Mouse (Mus musculus) intestine, embryonic 14.5 days (tissue): Measurements from ENCODE around the gene Gabbr2. TPM values are rescaled to one million over a fixed set of nuclear protein-coding genes. Genes with fewer than 3 reads are reported as not detected.

Source experiments
- ATAC-seq: fragments of 200-750 bp; cut with Nextera tagmentation; replicated peaks from 2 replicates; pipeline ENCODE4 v1.8.0; 2017; ENCODE audit warnings: low read depth, moderate number of reproducible peaks, moderate TSS enrichment, moderate library complexity; ENCODE audit not compliant: low FRiP score, low TSS enrichment
- DNase-seq: peaks from one replicate; pipeline ENCODE4 v3.0.0-alpha.2; 2018; ENCODE audit warnings: low spot score
- H3K27ac ChIP-seq: fragments of 300-500 bp; sonication (generic); 2 replicates; pipeline ENCODE4 v1.5.1; 2014; ENCODE audit warnings: low read depth, mild to moderate bottlenecking, control low read depth
- H3K27me3 ChIP-seq: fragments of 300-500 bp; sonication (generic); replicated peaks from 2 replicates; pipeline ENCODE4 v1.6.1; 2014; ENCODE audit warnings: low read length, control low read depth; ENCODE audit not compliant: control insufficient read depth, insufficient read depth
- H3K36me3 ChIP-seq: fragments of 300-500 bp; sonication (generic); 2 replicates; pipeline ENCODE4 v1.6.1; 2014; ENCODE audit warnings: low read length, control low read depth; ENCODE audit not compliant: control insufficient read depth, insufficient read depth
- H3K4me1 ChIP-seq: fragments of 300-500 bp; sonication (generic); replicated peaks from 2 replicates; pipeline ENCODE4 v1.6.1; 2014; ENCODE audit warnings: low read length, control low read depth, mixed read lengths; ENCODE audit not compliant: control insufficient read depth, insufficient read depth
- H3K4me2 ChIP-seq: fragments of 300-500 bp; sonication (generic); 2 replicates; pipeline ENCODE4 v1.6.1; 2014; ENCODE audit warnings: low read length
- H3K4me3 ChIP-seq: fragments of 300-500 bp; sonication (generic); 2 replicates; pipeline ENCODE4 v1.5.1; 2014; ENCODE audit warnings: low read depth, low read length, control low read depth, mixed read lengths
- H3K9ac ChIP-seq: fragments of 300-500 bp; sonication (generic); 2 replicates; pipeline ENCODE4 v1.6.1; 2014; ENCODE audit warnings: mild to moderate bottlenecking, low read length
- H3K9me3 ChIP-seq: fragments of 300-500 bp; sonication (generic); 2 replicates; pipeline ENCODE4 v1.6.1; 2016; ENCODE audit warnings: low read length, control low read depth; ENCODE audit not compliant: control insufficient read depth
- WGBS: fragments of 180-500 bp; shearing (Covaris S2); extraction: QIAGEN DNeasy Blood & Tissue Kit; methylation state at CpG from one replicate; pipeline ENCODE4 v1.1.7; 2014; 5-methylcytosine and 5-hydroxymethylcytosine counted together
- polyA plus RNA-seq: library from polyadenylated mRNA; unstranded; fragments of >200 nt; fragmentation: Nextera tagmentation; extraction: Ambion mirVana; gene quantifications from 2 replicates; pipeline ENCODE4 v1.2.1, GENCODE M21; 2014

Gene Gabbr2
- polyA plus RNA-seq, 1 experiment from 2014 or later = 0.16 TPM

DNA sequence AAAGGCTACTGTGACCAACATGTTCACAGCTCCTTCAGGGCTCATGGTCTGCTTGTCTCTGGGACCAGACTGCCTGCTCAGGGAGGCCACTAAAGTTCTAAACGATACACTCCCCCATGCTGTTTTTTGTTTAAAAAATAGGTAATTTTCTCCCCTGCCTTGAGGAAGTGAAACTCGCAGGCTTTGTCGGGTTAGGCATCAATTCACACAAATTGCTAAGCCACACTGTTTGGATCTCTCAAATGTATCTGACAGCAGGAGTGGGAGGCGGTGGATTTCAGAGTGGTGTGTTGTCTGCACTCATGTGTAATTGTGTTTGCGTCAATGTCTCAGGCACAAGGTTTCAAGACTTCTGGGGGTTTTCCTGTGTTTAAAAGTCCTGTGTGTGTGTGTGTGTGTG, 215.7 kb downstream of the Gabbr2 start:
- 72% methylated on average over 5 of the region's 5 CpGs for WGBS

DNA sequence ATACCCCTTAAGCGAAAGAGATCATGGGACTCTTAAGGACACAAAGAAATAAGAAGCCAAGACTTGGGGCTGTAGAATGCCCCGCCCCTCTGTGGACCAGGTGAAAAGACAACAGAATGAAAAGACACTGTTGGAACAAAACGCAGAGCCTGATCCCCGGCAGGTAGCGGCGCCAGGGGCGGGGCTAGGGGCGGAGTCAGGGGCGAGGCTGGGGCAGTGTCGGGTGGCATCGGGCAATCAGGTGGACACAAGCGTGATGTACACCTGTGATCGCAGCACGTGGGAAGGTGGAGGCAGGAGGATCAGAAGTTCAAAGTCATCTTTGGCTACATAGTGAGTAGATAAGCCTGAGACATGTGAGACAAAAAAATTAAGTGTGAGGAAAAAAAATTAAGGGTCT, 217.0 kb downstream of the Gabbr2 start:
- H3K4me3 ChIP-seq = no peak overlapping the region
- H3K9ac ChIP-seq = no peak overlapping the region
- H3K27me3 ChIP-seq = no peaks in the 10 kb centered on the region
- H3K36me3 ChIP-seq = no peaks in the 10 kb centered on the region
- H3K27ac ChIP-seq = no peak overlapping the region
- WGBS = 15% methylated on average over 14 of the region's 14 CpGs
- 0 out of 2 replicates have a peak, but pooled peaks have one; percentile 32 for ATAC-seq
- H3K4me2 ChIP-seq = no peak overlapping the region
- H3K4me1 ChIP-seq = no peaks in the 10 kb centered on the region
- no peaks in the 10 kb centered on the region for H3K9me3 ChIP-seq
- no peak for DNase-seq

More for the DNA sequence above, 215.7 kb downstream of the Gabbr2 start:
- DNase-seq (no peak), ATAC-seq (no peak)
- no peak overlapping the region for H3K27ac ChIP-seq
- H3K4me2 ChIP-seq = no peak overlapping the region
- H3K9me3 ChIP-seq = no peaks in the 10 kb centered on the region
- no peaks in the 10 kb centered on the region for H3K4me1 ChIP-seq
- no peak overlapping the region for H3K4me3 ChIP-seq
- H3K27me3 ChIP-seq = no peaks in the 10 kb centered on the region
- H3K9ac ChIP-seq = no peak overlapping the region
- H3K36me3 ChIP-seq = no peaks in the 10 kb centered on the region

DNA sequence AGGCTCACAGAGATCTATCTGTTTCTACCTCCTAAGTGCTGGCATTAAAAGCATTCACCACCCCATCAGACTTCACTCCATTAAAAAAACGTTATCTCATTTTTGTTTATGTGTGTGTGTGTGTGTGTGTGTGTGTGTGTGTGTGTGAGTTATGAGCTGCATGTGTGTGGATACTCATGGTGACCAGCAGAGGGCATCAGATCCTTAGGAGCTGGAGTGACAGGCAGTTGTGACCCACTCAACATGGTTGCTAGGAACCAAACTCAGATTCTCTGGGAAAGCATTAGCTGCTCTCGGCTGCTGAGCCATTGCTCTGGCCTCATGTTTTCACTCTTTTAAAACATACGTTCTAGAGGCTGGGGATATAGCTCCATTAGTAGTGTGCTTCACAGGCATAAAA, 218.4 kb downstream of the Gabbr2 start:
- no peak overlapping the region for H3K4me3 ChIP-seq
- ATAC-seq (no peak), DNase-seq (no peak)
- H3K27ac ChIP-seq = no peak overlapping the region
- WGBS = 89% methylated on average over 3 of the region's 3 CpGs
- no peaks in the 10 kb centered on the region for H3K9me3 ChIP-seq
- H3K4me1 ChIP-seq = no peaks in the 10 kb centered on the region
- H3K27me3 ChIP-seq = no peaks in the 10 kb centered on the region
- H3K36me3 ChIP-seq = no peaks in the 10 kb centered on the region
- no peak overlapping the region for H3K4me2 ChIP-seq
- no peak overlapping the region for H3K9ac ChIP-seq

DNA sequence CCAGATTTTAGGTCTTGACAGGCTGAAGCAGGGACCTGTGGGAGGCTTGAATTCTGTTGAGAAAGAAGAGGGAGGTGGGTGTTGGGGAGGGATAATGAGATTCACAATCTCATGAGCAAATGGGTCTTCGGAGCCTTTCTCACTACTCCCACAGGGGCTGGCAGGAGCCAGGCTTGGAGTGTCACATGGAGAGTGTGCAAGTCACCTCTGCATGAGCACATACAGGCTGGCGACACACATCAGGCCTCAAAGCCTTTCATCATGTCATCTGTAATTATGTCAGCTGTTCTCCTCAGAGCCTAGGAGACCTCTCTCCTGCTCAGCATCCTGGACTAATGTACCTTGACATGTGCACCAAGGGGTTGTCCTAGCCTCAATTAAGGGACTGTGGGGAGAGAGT, 219.1 kb downstream of the Gabbr2 start:
- Histone ChIP-seq H3K4me2 (no peak overlapping the region), H3K4me3 (no peak overlapping the region), H3K9me3 (no peaks in the 10 kb centered on the region), H3K36me3 (no peaks in the 10 kb centered on the region), H3K9ac (no peak overlapping the region), H3K27ac (no peak overlapping the region), H3K4me1 (no peaks in the 10 kb centered on the region), H3K27me3 (no peaks in the 10 kb centered on the region)
- no peak for DNase-seq
- no peak for ATAC-seq
- 97% methylated on average over 2 of the region's 2 CpGs for WGBS

DNA sequence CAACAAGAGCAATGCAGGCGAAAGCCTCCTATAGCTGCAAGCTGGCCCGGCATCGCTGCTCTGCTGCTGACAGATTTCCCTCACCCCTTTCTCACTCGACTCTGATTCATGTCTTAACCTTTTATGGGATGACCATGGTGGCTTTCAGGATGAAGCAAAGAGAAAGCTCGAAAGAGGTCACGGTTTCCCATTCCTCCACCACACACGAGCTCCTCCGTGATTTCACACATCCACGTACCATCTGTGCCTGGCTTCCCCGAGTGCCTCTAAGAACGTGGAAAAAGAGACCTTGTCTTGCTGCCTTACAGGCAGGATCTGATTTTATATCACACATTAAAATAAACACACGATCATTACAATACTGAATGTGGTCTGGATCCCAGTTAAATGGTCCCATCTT, 220.6 kb downstream of the Gabbr2 start:
- Histone ChIP-seq H3K9ac (no peak overlapping the region), H3K4me3 (no peak overlapping the region), H3K4me2 (no peak overlapping the region), H3K36me3 (no peaks in the 10 kb centered on the region), H3K27me3 (no peaks in the 10 kb centered on the region), H3K27ac (no peak overlapping the region), H3K4me1 (no peaks in the 10 kb centered on the region), H3K9me3 (no peaks in the 10 kb centered on the region)
- WGBS = 87% methylated on average over 12 of the region's 12 CpGs
- no peak for ATAC-seq
- DNase-seq = no peak

DNA sequence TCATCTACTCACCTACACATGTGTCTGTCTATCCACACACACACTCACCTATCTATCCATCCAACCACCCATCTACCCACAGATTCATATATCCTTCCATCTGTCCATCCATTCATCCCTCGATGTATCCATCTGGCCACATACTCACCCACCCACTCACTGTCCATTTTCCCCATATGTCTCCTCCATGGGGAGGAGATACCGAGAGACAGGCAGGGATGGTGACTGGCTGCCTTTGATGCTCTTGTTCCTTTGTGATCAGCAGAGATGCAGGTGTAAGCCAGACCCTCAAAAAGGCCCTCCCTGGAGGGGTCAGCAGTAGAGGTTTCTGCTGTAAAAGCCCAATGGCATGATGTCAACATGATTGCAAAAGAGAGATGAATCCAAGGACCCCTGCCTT, 221.0 kb downstream of the Gabbr2 start:
- Histone ChIP-seq H3K9me3 (no peaks in the 10 kb centered on the region), H3K36me3 (no peaks in the 10 kb centered on the region), H3K27ac (no peak overlapping the region), H3K4me3 (no peak overlapping the region), H3K4me2 (no peak overlapping the region), H3K27me3 (no peaks in the 10 kb centered on the region), H3K9ac (no peak overlapping the region), H3K4me1 (no peaks in the 10 kb centered on the region)
- WGBS = 86% methylated on average over 2 of the region's 2 CpGs
- ATAC-seq (no peak), DNase-seq (no peak)

DNA sequence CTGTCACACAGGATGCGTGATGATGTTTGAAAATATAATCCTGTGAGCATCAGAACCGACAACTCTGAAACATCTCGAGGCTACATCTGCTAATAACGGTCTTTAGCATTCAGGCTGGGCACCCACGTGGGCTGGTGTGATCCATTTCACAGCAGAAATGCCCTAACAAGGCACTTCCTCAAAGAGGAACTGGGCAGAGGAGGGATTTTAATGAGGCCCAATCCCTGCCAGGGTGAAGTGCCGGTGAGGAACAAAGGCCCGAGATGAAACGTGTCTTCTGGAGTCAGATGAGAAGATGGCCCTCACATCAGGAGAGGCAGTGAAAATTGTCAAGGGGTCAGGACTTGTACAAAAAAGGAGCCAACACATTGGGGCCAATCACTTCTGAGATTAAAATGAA, 221.6 kb downstream of the Gabbr2 start:
- Histone ChIP-seq H3K4me1 (no peaks in the 10 kb centered on the region), H3K27ac (no peak overlapping the region), H3K27me3 (no peaks in the 10 kb centered on the region), H3K9ac (no peak overlapping the region), H3K9me3 (no peaks in the 10 kb centered on the region), H3K4me3 (no peak overlapping the region), H3K36me3 (no peaks in the 10 kb centered on the region), H3K4me2 (no peak overlapping the region)
- ATAC-seq (no peak), DNase-seq (no peak)
- WGBS = 79% methylated on average over 8 of the region's 8 CpGs

DNA sequence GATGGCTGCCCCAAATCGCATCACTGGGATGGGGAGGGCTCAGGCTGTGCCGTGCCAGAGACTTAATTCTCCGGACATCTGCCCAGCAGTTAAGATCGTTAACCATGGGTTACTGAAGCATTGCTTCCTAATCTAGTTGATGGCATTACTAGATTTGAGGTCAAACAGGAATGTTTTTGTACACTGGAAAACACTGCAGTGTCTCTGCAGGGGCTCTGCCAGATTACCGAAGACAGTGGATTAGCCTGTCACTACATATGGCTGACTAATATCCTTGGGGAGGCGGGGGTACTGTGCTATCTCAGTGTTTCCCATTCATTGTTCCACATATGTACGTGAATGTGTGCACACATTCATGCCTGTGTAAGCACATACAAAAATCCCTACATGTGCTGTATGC, 225.3 kb downstream of the Gabbr2 start:
- H3K9me3 ChIP-seq = no peaks in the 10 kb centered on the region
- H3K36me3 ChIP-seq = no peaks in the 10 kb centered on the region
- ATAC-seq (no peak), DNase-seq (no peak)
- WGBS = 74% methylated on average over 7 of the region's 7 CpGs
- no peak overlapping the region for H3K9ac ChIP-seq
- H3K27ac ChIP-seq = no peak overlapping the region
- H3K4me2 ChIP-seq = no peak overlapping the region
- H3K4me1 ChIP-seq = no peaks in the 10 kb centered on the region
- no peak overlapping the region for H3K4me3 ChIP-seq
- H3K27me3 ChIP-seq = no peaks in the 10 kb centered on the region

DNA sequence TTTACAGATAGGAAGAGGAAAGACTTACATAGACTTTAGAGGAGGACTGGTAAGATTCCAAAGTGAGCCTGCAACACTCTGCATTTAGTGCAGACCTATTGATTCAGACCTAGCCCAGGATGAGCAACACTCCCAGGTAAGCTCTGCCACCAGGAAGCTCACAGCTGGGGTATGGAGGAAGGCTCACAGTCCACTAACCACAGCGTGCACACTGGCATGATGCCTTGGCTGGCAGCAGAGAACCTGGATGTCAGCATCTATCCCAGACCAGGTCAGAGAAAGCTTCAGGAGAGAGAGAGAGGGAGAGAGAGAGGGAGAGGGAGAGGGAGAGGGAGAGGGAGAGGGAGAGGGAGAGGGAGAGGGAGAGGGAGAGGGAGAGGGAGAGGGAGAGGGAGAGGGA, 231.8 kb downstream of the Gabbr2 start:
- no peak for ATAC-seq
- no peak overlapping the region for H3K27ac ChIP-seq
- no peaks in the 10 kb centered on the region for H3K36me3 ChIP-seq
- no peaks in the 10 kb centered on the region for H3K27me3 ChIP-seq
- no peak for DNase-seq
- no peak overlapping the region for H3K4me3 ChIP-seq
- H3K9ac ChIP-seq = no peak overlapping the region
- no peak overlapping the region for H3K4me2 ChIP-seq
- H3K4me1 ChIP-seq = 0 out of 2 replicates have a peak, but pooled peaks cover under 1% of the 10 kb centered on the region
- H3K9me3 ChIP-seq = no peaks in the 10 kb centered on the region
- 79% methylated on average over 1 of the region's 1 CpGs for WGBS
